Comparison of ENCODE assay signal across 8 mouse cellular contexts in genomic region chr7:115666686-115667382, GRCm38 (mm10).
DNase-seq lines count a peak whose midpoint lies in the region; ATAC-seq and TF ChIP-seq lines count a peak whose summit lies in the region.

No protein-coding gene starts in this region.

- no peak overlapping the region for H3K9ac ChIP-seq in embryonic facial prominence, embryonic 13.5 days
- 0 out of 2 replicates have a peak overlapping the region, but pooled peaks have one; percentile 18 for H3K9ac ChIP-seq in hindbrain, embryonic 15.5 days
- peak overlapping the region; percentile 35; the same call in 1 of the 2 replicates for H3K9ac ChIP-seq in midbrain, embryonic 16.5 days (ENCODE audit: low read depth, low read length)

- WGBS in kidney, adult 2 months = 46% methylated on average over 18 of the region's 18 CpGs
- 17% methylated on average over 18 of the region's 18 CpGs for WGBS in embryonic facial prominence, embryonic 13.5 days
- WGBS in hindbrain, embryonic 15.5 days = 21% methylated on average over 18 of the region's 18 CpGs
- WGBS in midbrain, embryonic 16.5 days = 8% methylated on average over 18 of the region's 18 CpGs

- H3K4me3 ChIP-seq in kidney, adult 2 months (ENCODE audit: insufficient read depth, low read depth, low read length) = no peak overlapping the region
- H3K4me3 ChIP-seq in embryonic facial prominence, embryonic 13.5 days = peak overlapping the region; percentile 24
- H3K4me3 ChIP-seq in hindbrain, embryonic 15.5 days = peak overlapping the region; percentile 31
- H3K4me3 ChIP-seq in midbrain, embryonic 16.5 days (ENCODE audit: low read depth, low read length) = peak overlapping the region; percentile 32

- peak overlapping the region; percentile 52 for H3K4me2 ChIP-seq in embryonic facial prominence, embryonic 13.5 days
- peak overlapping the region; percentile 54 for H3K4me2 ChIP-seq in hindbrain, embryonic 15.5 days
- peak overlapping the region; percentile 60 for H3K4me2 ChIP-seq in midbrain, embryonic 16.5 days (ENCODE audit: low read length)

- no peak for TF ChIP-seq CTCF in kidney, adult 2 months (conservative IDR thresholded peaks at IDR 0.05; ENCODE audit: insufficient read depth, insufficient read length, low read depth, low read length)

- no peaks in the 10 kb centered on the region; the same call in 1 of the 2 replicates for H3K4me1 ChIP-seq in kidney, adult 2 months (ENCODE audit: control insufficient read depth, insufficient read depth, low read length)
- H3K4me1 ChIP-seq in embryonic facial prominence, embryonic 13.5 days = peaks cover 24% of the 10 kb centered on the region
- H3K4me1 ChIP-seq in hindbrain, embryonic 15.5 days (replicated peaks) = peaks cover 28% of the 10 kb centered on the region
- H3K4me1 ChIP-seq in midbrain, embryonic 16.5 days (ENCODE audit: control insufficient read depth, insufficient read depth, low read length) = peaks cover 17% of the 10 kb centered on the region

- no peak for TF ChIP-seq POLR2A in kidney, adult 2 months (IDR thresholded peaks at IDR 0.05; ENCODE audit: low read depth, low read length)

- no peak for ATAC-seq in embryonic facial prominence, embryonic 13.5 days (ENCODE audit: insufficient number of reproducible peaks, insufficient read depth, low FRiP score, low TSS enrichment, low read depth)
- peak; percentile 63; the same call in 1 of the 2 replicates for ATAC-seq in hindbrain, embryonic 15.5 days (ENCODE audit: low FRiP score, low read depth)
- peak; percentile 88 for ATAC-seq in midbrain, embryonic 16.5 days

- no peaks in the 10 kb centered on the region for H3K36me3 ChIP-seq in kidney, adult 2 months (ENCODE audit: control insufficient read depth, insufficient read depth, low read length)
- H3K36me3 ChIP-seq in embryonic facial prominence, embryonic 13.5 days = no peaks in the 10 kb centered on the region
- no peaks in the 10 kb centered on the region for H3K36me3 ChIP-seq in hindbrain, embryonic 15.5 days
- H3K36me3 ChIP-seq in midbrain, embryonic 16.5 days (ENCODE audit: control insufficient read depth, insufficient read depth, low read length) = no peaks in the 10 kb centered on the region

- no peaks in the 10 kb centered on the region for H3K9me3 ChIP-seq in embryonic facial prominence, embryonic 13.5 days
- H3K9me3 ChIP-seq in hindbrain, embryonic 15.5 days = no peaks in the 10 kb centered on the region
- H3K9me3 ChIP-seq in midbrain, embryonic 16.5 days (replicated peaks; ENCODE audit: control insufficient read depth, low read length, poor library complexity, severe bottlenecking) = no peaks in the 10 kb centered on the region

- DNase-seq in kidney, adult 2 months = peak; percentile 16
- DNase-seq in kidney, adult 8-10 months = no peak
- no peak for DNase-seq in cerebellum, adult 9-10 months
- DNase-seq in urinary bladder, postnatal 36 days (ENCODE audit: low spot score in 2 of 2) = no peak
- DNase-seq in thymus, postnatal 4 days = no peak

- no peak overlapping the region for H3K27ac ChIP-seq in kidney, adult 2 months (ENCODE audit: insufficient read depth, low read depth, low read length)
- H3K27ac ChIP-seq in embryonic facial prominence, embryonic 13.5 days = peak overlapping the region; percentile 39; the same call in 1 of the 2 replicates
- peak overlapping the region; percentile 41 for H3K27ac ChIP-seq in hindbrain, embryonic 15.5 days (replicated peaks)
- no peak overlapping the region; the same call in 1 of the 2 replicates for H3K27ac ChIP-seq in midbrain, embryonic 16.5 days (ENCODE audit: low read length)

- H3K27me3 ChIP-seq in kidney, adult 2 months (replicated peaks; ENCODE audit: control insufficient read depth, insufficient read depth, low read length) = no peaks in the 10 kb centered on the region
- H3K27me3 ChIP-seq in embryonic facial prominence, embryonic 13.5 days = peaks cover 26% of the 10 kb centered on the region
- no peaks in the 10 kb centered on the region for H3K27me3 ChIP-seq in hindbrain, embryonic 15.5 days
- no peaks in the 10 kb centered on the region; the same call in 1 of the 2 replicates for H3K27me3 ChIP-seq in midbrain, embryonic 16.5 days (ENCODE audit: control insufficient read depth, insufficient read depth, low read depth, low read length)

Comparison
In these comparisons a context has a peak if more than half of its experiments do, and no peak if none do; other contexts are left out.
1. H3K27ac ChIP-seq: peak in embryonic facial prominence, embryonic 13.5 days (single experiment) and hindbrain, embryonic 15.5 days (single experiment); none in kidney, adult 2 months (single experiment) and midbrain, embryonic 16.5 days (single experiment).
2. Peak in every context shown above with its lines, with median percentiles within 50 percentile points of each other: H3K4me2 ChIP-seq.